Mouse (Mus musculus) embryonic facial prominence, embryonic 15.5 days (tissue): Measurements from ENCODE around the gene Dnmt3l. TPM values are rescaled to one million over a fixed set of nuclear protein-coding genes. Genes with fewer than 3 reads are reported as not detected.

Experiments used
- ATAC-seq: fragments of 200-750 bp; cut with Nextera tagmentation; 2 replicates; pipeline ENCODE4 v1.8.0; 2017; ENCODE audit warnings: low read depth, moderate TSS enrichment; ENCODE audit not compliant: insufficient number of reproducible peaks, low FRiP score, low TSS enrichment
- H3K27ac ChIP-seq: fragments of 300-500 bp; sonication (generic); replicated peaks from 2 replicates; pipeline ENCODE4 v1.5.1; 2015; ENCODE audit warnings: mild to moderate bottlenecking, inconsistent platforms
- H3K27me3 ChIP-seq: fragments of 300-500 bp; sonication (generic); 2 replicates; pipeline ENCODE4 v1.6.1; 2015; ENCODE audit warnings: inconsistent platforms
- H3K36me3 ChIP-seq: fragments of 300-500 bp; sonication (generic); 2 replicates; pipeline ENCODE4 v1.6.1; 2015; ENCODE audit warnings: mild to moderate bottlenecking, inconsistent platforms
- H3K4me1 ChIP-seq: fragments of 300-500 bp; sonication (generic); 2 replicates; pipeline ENCODE4 v1.6.1; 2015; ENCODE audit warnings: inconsistent platforms
- H3K4me2 ChIP-seq: fragments of 300-500 bp; sonication (generic); replicated peaks from 2 replicates; pipeline ENCODE4 v1.6.1; 2015; ENCODE audit warnings: mild to moderate bottlenecking, inconsistent platforms
- H3K4me3 ChIP-seq: fragments of 300-500 bp; sonication (generic); replicated peaks from 2 replicates; pipeline ENCODE4 v1.5.1; 2015; ENCODE audit warnings: mild to moderate bottlenecking, inconsistent platforms
- H3K9ac ChIP-seq: fragments of 300-500 bp; sonication (generic); 2 replicates; pipeline ENCODE4 v1.6.1; 2015; ENCODE audit warnings: inconsistent platforms
- H3K9me3 ChIP-seq: fragments of 300-500 bp; sonication (generic); replicated peaks from 2 replicates; pipeline ENCODE4 v1.6.1; 2016; ENCODE audit warnings: inconsistent platforms
- WGBS: fragments of 180-500 bp; shearing (Covaris S2); methylation state at CpG from one replicate; pipeline ENCODE4 v1.1.7; 2015; 5-methylcytosine and 5-hydroxymethylcytosine counted together
- polyA plus RNA-seq: library from polyadenylated mRNA; unstranded; fragments of >200 nt; fragmentation: Nextera tagmentation; extraction: Ambion mirVana; gene quantifications from 2 replicates; pipeline ENCODE4 v1.2.1, GENCODE M21; 2015

Gene Dnmt3l
- polyA plus RNA-seq, 1 experiment from 2014 or later, result 0.65 TPM

- no peak overlapping the region for H3K9ac ChIP-seq
- H3K27ac ChIP-seq, result no peak overlapping the region
- WGBS, result 67% methylated on average over 11 of the region's 11 CpGs
- no peak for ATAC-seq
- H3K4me1 ChIP-seq, result peaks cover 8% of the 10 kb centered on the region; the same call in 1 of the 2 replicates
- H3K36me3 ChIP-seq, result no peaks in the 10 kb centered on the region
- H3K4me2 ChIP-seq, result no peak overlapping the region
- no peaks in the 10 kb centered on the region for H3K27me3 ChIP-seq
- H3K4me3 ChIP-seq, result no peak overlapping the region
- H3K9me3 ChIP-seq, result no peaks in the 10 kb centered on the region
Observed at GRCm38 (mm10) chr10:78104555-78105490, 63.1 kb downstream of the Dnmt3l start.

DNA sequence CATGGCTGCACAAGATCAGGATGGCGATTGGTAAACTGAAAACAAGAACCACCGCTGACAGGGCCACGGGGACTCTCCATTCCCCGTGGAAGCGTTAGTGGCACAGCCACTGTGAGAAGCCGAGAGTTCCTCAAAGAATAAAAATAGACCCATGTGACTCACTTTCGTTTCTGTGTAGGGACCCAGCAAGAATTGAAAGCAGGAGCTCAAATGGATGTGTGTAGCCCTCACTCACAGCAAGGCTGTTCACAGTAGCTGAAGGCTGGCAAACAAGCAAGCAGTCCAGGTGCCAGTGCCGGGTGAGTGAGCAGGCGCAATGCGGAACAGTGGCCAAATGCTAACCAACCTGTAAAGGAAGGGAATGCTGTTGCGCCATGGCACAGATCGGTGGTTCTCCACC lies 63.8 kb downstream of the Dnmt3l start:
- no peak overlapping the region for H3K4me2 ChIP-seq
- H3K27me3 ChIP-seq, result no peaks in the 10 kb centered on the region
- no peak overlapping the region for H3K4me3 ChIP-seq
- no peaks in the 10 kb centered on the region for H3K9me3 ChIP-seq
- H3K9ac ChIP-seq, result no peak overlapping the region
- H3K36me3 ChIP-seq, result no peaks in the 10 kb centered on the region
- H3K27ac ChIP-seq, result no peak overlapping the region
- no peak for ATAC-seq
- peaks cover 8% of the 10 kb centered on the region; the same call in 1 of the 2 replicates for H3K4me1 ChIP-seq
- 77% methylated on average over 12 of the region's 12 CpGs for WGBS

Other genes starting within 250 kb of the Dnmt3l start
- gene Gm9639, start 246.9 kb upstream of the Dnmt3l start, polyA plus RNA-seq, result 0.91 and 1.0 TPM in 2 replicates
- gene Gm19668, start 242.8 kb upstream of the Dnmt3l start, polyA plus RNA-seq, result 0.24 and 0.55 TPM in 2 replicates
- gene Gm9507, start 230.1 kb upstream of the Dnmt3l start, polyA plus RNA-seq, result 2.0 and 2.1 TPM in 2 replicates
- 2.8 and 3.4 TPM in 2 replicates for gene Gm2696, start 227.3 kb upstream of the Dnmt3l start, polyA plus RNA-seq
- gene Krtap10-4, start 214.9 kb upstream of the Dnmt3l start, polyA plus RNA-seq, result 2.6 and 5.3 TPM in 2 replicates
- gene Krtap10-10, start 206.0 kb upstream of the Dnmt3l start, polyA plus RNA-seq, result 2.9 and 3.8 TPM in 2 replicates
- gene Gm36176, start 195.1 kb upstream of the Dnmt3l start, polyA plus RNA-seq, result 0.73 and 0.88 TPM in 2 replicates
- gene Gm10318, start 189.1 kb upstream of the Dnmt3l start, polyA plus RNA-seq, result 3.0 and 3.4 TPM in 2 replicates
- 2.4 and 3.3 TPM in 2 replicates for gene Gm3285, start 180.0 kb upstream of the Dnmt3l start, polyA plus RNA-seq
- gene Lrrc3, start 139.4 kb upstream of the Dnmt3l start, polyA plus RNA-seq, result 4.3 and 5.0 TPM in 2 replicates
- 0.60 and 0.79 TPM in 2 replicates for gene Trpm2, start 71.4 kb upstream of the Dnmt3l start, polyA plus RNA-seq
- 31.0 and 32.7 TPM in 2 replicates for gene 1810043G02Rik, start 63.4 kb upstream of the Dnmt3l start, polyA plus RNA-seq
- gene Pfkl, start 31.9 kb upstream of the Dnmt3l start, polyA plus RNA-seq, result 129 and 148 TPM in 2 replicates
- 0.30 and 0.31 TPM in 2 replicates for gene Aire, start 1.7 kb downstream of the Dnmt3l start, polyA plus RNA-seq
- 5.3 and 5.5 TPM in 2 replicates for gene Icosl, start 27.4 kb downstream of the Dnmt3l start, polyA plus RNA-seq
- gene D10Jhu81e, start 127.8 kb downstream of the Dnmt3l start, polyA plus RNA-seq, result 38.1 and 40.9 TPM in 2 replicates
- gene Pwp2, start 143.2 kb downstream of the Dnmt3l start, polyA plus RNA-seq, result 17.9 and 18.4 TPM in 2 replicates
- 15.8 and 16.1 TPM in 2 replicates for gene Trappc10, start 202.7 kb downstream of the Dnmt3l start, polyA plus RNA-seq